In the genomic region with DNA sequence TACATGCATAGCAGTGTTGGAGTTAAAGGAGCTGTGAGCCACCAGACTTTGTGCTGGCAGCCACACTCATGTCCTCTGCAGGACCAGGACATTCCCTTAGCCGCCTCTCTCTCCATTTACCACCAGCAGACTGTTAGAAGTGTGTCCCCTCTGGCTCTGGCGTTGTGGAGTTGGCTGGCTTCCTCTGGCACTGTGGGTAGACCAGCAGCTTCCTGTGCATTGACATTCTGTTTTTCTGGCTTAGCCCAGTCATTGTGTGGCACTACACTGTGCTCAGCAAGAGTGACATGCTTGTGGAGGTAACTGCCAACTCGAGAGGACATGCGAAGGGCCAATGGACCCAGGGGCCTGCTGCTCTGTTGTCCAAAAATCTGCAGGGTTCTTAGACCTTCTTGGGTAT, we compare ENCODE assay signal across 8 mouse cellular contexts. TPM values are rescaled to one million over a fixed set of nuclear protein-coding genes. Genes with fewer than 3 reads are reported as not detected.
DNase-seq lines count a peak whose midpoint lies in the region; ATAC-seq lines count a peak whose summit lies in the region.
"Had no signal": no experiment of that assay in that cellular context is flagged by ENCODE, and none has a peak within 500 bp of the region (broad histone marks: within the 10 kb centered on the region; RNA-seq: fewer than 3 reads in every experiment).

No protein-coding gene starts in this region.

- DNase-seq in left cerebral cortex, postnatal 4 days: peak; percentile 70
- no peak for DNase-seq in left cerebral cortex, adult 18-20 months (ENCODE audit: low spot score in 2 of 2)
- peak; percentile 78 for DNase-seq in cerebellum, adult 8-10 months
- DNase-seq in naive thymus-derived CD4-positive, alpha-beta T cell, adult 2 months (ENCODE audit: low read depth): peak; percentile 72
- DNase-seq in kidney, postnatal 25 days: no peak
- no peak for DNase-seq in gastrocnemius, postnatal 14 days
- DNase-seq: adrenal gland, adult 2 months had no signal

- peak; percentile 49 for ATAC-seq in activated CD4-positive, CD25-positive, alpha-beta regulatory T cell, adult 4 months

- intact Hi-C loops in left cerebral cortex, postnatal 4 days (cut with DNase I): loop anchor here (10.0 kb wide), 1 partner anchor 145 kb away; a partner anchor contains a TSS
- intact Hi-C loops in gastrocnemius, postnatal 14 days (cut with DNase I; ENCODE audit: low total_unique reads): no loop called here

RNA-seq across cellular contexts. Expression of a gene that starts 47.4 kb away (rescaled TPM):
- total RNA-seq in left cerebral cortex, postnatal 4 days (2021): 10 to 100 TPM; 17.1 to 23.4 TPM
- total RNA-seq in left cerebral cortex, adult 18-20 months (2021): 10 to 100 TPM; 20.8 to 25.4 TPM
- polyA plus RNA-seq in activated CD4-positive, CD25-positive, alpha-beta regulatory T cell, adult 4 months (2017; shearing (Covaris generic)): 10 to 100 TPM; 29.9 to 35.7 TPM
- 10 to 100 TPM; 31.1 to 40.4 TPM for total RNA-seq in gastrocnemius, postnatal 14 days (2021)

Comparison
In these comparisons a context has a peak if more than half of its experiments do, and no peak if none do; other contexts are left out.
1. DNase-seq: peak in left cerebral cortex, postnatal 4 days (single experiment), cerebellum, adult 8-10 months (single experiment) and naive thymus-derived CD4-positive, alpha-beta T cell, adult 2 months (single experiment); none in left cerebral cortex, adult 18-20 months (0 of 2), kidney, postnatal 25 days (0 of 2) and gastrocnemius, postnatal 14 days (single experiment).